Mouse (Mus musculus) activated CD4-positive, CD25-positive, alpha-beta regulatory T cell, adult 9 weeks (primary cell): ENCODE results near the gene Zfp995. TPM values are rescaled to one million over a fixed set of nuclear protein-coding genes. Genes with fewer than 3 reads are reported as not detected.

ENCODE experiments used
- polyA plus RNA-seq: library from polyadenylated mRNA; unstranded; fragments of 100-300 nt; shearing (Covaris generic); gene quantifications from one replicate; pipeline ENCODE4 v1.2.1, GENCODE M21; 2017

The Zfp995 gene
- 16.4 TPM for polyA plus RNA-seq

GRCm38 (mm10) chr17:21909456-21910052 lies at the start of gene Zfp995:
Gene Zfp995 (minus strand): TSS chr17:21909926.

GRCm38 (mm10) chr17:21845545-21846321 lies 64.0 kb downstream of the Zfp995 start, which contains the start of gene Zfp820:
Gene Zfp820 (minus strand): TSS chr17:21845772.

Other genes with a start within 250 kb of the Zfp995 start
- 22.5 TPM for gene Gm10226, start 218.1 kb downstream of the Zfp995 start, polyA plus RNA-seq
- gene Zfp760, start 202.2 kb downstream of the Zfp995 start, polyA plus RNA-seq, result 8.0 TPM
- 0.59 TPM for gene Zfp229, start 179.1 kb downstream of the Zfp995 start, polyA plus RNA-seq
- gene Zfp820, start 64.2 kb downstream of the Zfp995 start, polyA plus RNA-seq, result 0.57 TPM
- gene Zfp942, start 52.5 kb upstream of the Zfp995 start, polyA plus RNA-seq, result 36.0 TPM
- gene Zfp943, start 52.6 kb upstream of the Zfp995 start, polyA plus RNA-seq, result 22.2 TPM